Mouse (Mus musculus) megakaryocyte, embryonic 14.5 days (primary cell): ENCODE data around the gene Rnf43. TPM values are rescaled to one million over a fixed set of nuclear protein-coding genes. Genes with fewer than 3 reads are reported as not detected.
A peak's percentile ranks its signal among the peaks of the same experiment; 100 is the strongest.

ENCODE experiments used
- H3K27me3 ChIP-seq: replicated peaks from 2 replicates; pipeline ENCODE3; 2012; ENCODE audit warnings: inconsistent platforms
- H3K36me3 ChIP-seq: replicated peaks from 2 replicates; pipeline ENCODE3; 2012; ENCODE audit warnings: low read length, inconsistent platforms, mixed read lengths
- H3K4me1 ChIP-seq: 2 replicates; pipeline ENCODE4 v1.6.1; 2012; ENCODE audit warnings: inconsistent platforms
- H3K4me3 ChIP-seq: replicated peaks from 2 replicates; pipeline ENCODE3; 2012; ENCODE audit warnings: moderate library complexity, mild to moderate bottlenecking, inconsistent platforms
- H3K9me3 ChIP-seq: 2 replicates; pipeline ENCODE4 v1.6.1; 2012; ENCODE audit warnings: inconsistent platforms
- FLI1 ChIP-seq: IDR thresholded peaks from 2 replicates; pipeline ENCODE4 v1.6.1; 2012; ENCODE audit warnings: low read length, inconsistent platforms, mixed read lengths
- GATA1 ChIP-seq: IDR thresholded peaks from 3 replicates; pipeline ENCODE4 v1.6.1; 2012; ENCODE audit warnings: mixed read lengths, low read length, inconsistent platforms, borderline replicate concordance
- polyA plus RNA-seq: library from polyadenylated mRNA; stranded (reverse); fragments of >175 nt; gene quantifications from 2 replicates; pipeline ENCODE4 v1.2.3, GENCODE M21; 2012; ENCODE audit warnings: low replicate concordance; ENCODE audit not compliant: insufficient read depth

The Rnf43 gene
- polyA plus RNA-seq, 1 experiment = 1.0 TPM

DNA sequence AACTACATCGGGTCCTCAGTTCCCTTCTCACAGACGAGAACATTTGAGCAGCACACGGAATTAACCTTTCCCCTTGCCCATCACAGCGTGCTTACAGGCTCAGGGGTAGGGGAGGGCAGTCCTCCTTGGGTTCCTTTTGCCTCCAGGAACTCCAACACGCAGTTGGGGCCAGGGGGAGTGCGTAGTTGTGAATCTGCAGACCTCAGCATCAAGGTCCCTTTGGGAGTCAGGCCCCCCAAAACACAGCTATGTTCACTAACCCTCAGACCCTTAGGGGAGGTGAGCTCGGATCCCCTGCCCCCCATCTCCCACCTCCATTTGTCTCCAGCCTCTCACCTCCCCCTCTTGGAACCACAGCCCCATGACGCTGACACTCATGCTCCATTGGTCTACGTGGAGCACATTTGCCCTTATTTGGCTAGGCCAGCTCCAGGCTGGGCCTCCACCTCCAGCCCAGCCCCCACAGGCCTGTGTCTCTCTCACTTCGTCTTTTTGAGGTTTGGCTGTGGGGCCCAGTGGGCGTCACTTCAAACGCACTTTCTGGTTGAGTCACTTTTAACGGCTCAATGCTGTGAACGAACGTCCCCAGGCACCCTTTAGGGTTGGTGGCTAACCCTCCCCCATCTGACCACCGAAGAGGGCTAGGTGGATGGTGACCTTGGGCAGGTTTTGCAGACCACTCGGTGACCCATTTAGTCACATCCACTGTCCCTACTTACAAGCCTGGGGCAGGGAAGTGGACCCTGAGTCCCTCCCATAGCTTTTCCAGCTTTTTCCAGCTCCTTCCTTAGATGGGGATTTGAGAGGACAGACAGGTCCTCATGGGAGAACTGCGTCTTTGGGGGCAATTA, 86.9 kb downstream of the Rnf43 start:
- Histone ChIP-seq H3K27me3 (no peaks in the 10 kb centered on the region), H3K4me3 (peak overlapping the region; percentile 93), H3K36me3 (peaks cover 22% of the 10 kb centered on the region), H3K9me3 (no peaks in the 10 kb centered on the region), H3K4me1 (peaks cover 96% of the 10 kb centered on the region)
- TF ChIP-seq FLI1 (no peak), GATA1 (no peak)

DNA sequence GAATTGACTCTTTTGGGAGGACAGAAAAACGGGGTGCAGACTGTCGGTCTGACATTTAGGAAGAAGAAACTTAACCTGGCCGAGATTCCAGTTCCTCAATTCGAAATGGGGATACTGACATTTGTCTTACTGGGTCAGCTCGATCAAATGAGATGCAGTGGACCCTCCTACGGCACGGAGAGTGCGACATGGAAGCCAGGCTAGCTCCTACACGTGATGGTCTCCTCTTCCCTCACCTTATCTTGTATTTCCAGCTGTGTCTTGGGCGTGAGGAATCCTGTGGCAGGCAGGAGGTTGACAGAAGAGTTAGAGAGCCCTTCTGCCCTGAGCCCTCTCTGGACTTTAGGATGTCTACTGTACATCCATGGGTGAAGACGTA, 87.5 kb downstream of the Rnf43 start:
- peaks cover 96% of the 10 kb centered on the region for H3K4me1 ChIP-seq
- peaks cover 16% of the 10 kb centered on the region for H3K36me3 ChIP-seq
- peak overlapping the region; percentile 93 for H3K4me3 ChIP-seq
- no peaks in the 10 kb centered on the region for H3K9me3 ChIP-seq
- TF ChIP-seq FLI1 (no peak), GATA1 (peak; percentile 30; the same call in 1 of the 3 replicates)
- H3K27me3 ChIP-seq = no peaks in the 10 kb centered on the region

DNA sequence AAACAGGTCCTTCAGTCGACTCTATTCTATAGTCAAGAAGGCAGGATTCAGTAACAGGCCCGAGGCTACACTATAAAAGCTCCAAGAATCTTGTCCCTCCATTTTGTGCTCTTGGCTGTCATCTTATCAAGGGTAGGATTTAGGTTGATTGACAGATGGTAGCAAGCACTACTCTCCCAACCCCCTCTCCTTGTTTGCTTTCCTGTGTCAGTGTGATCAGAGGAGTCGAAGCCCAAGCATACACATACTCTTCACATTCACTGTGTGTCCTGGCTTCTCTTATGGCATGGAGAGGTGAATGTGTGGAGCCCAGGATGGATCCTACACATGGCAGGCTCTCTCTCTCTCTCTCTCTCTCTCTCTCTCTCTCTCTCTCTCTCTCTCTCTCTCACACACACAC, 88.0 kb downstream of the Rnf43 start:
- Histone ChIP-seq H3K36me3 (peaks cover 11% of the 10 kb centered on the region), H3K4me1 (peaks cover 95% of the 10 kb centered on the region), H3K4me3 (peak overlapping the region; percentile 93), H3K27me3 (no peaks in the 10 kb centered on the region), H3K9me3 (no peaks in the 10 kb centered on the region)
- TF ChIP-seq GATA1 = no peak
- TF ChIP-seq FLI1 = no peak

DNA sequence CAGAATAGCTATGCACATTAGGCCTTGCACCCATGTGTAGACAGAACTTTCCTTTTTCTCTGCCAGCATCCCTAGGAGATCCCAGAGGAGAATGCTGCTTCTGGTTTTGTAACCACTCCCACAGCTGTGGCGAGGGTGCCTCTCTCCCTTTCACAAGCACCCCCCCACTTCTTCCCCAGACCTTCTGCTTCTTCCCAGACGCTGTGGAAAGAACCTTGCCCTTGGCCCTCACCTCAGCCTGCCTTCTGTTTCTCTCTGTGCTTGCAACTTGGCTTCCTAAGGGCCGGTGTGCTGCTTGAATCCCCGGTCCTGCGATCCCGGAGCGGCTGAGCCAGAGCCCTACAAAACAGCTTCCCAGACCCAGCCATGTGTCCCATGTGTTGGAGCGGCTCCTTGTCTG, 88.5 kb downstream of the Rnf43 start:
- no peak for TF ChIP-seq GATA1
- no peak for TF ChIP-seq FLI1
- H3K4me1 ChIP-seq = peaks cover 91% of the 10 kb centered on the region
- peak overlapping the region; percentile 90 for H3K4me3 ChIP-seq
- no peaks in the 10 kb centered on the region for H3K9me3 ChIP-seq
- peaks cover 6% of the 10 kb centered on the region for H3K36me3 ChIP-seq
- H3K27me3 ChIP-seq = no peaks in the 10 kb centered on the region

DNA sequence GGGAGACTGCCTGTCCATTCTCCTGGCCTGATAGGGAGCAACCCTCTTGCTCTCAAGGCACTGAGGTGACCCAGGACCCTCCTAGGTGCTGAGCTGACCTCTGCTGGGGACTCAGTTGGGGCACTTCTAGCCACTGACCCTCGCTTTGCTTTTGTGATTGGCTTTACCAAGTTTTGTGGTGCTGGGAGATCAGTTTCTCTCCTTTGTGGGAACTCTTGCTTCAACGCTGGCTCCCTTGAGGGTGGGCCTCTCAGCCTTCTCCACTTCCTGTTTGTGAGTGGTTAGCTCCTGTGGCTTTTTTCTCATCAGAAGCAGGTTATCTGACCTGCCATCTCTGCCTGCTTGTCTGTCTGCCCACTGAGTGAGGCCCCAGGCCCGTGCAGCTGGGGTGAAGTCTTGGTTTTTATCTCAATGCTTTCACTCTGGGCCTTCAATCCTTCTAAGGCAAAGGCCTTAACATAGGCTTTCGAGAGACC, 89.0 kb downstream of the Rnf43 start:
- peak overlapping the region; percentile 90 for H3K4me3 ChIP-seq
- no peaks in the 10 kb centered on the region for H3K9me3 ChIP-seq
- H3K27me3 ChIP-seq = no peaks in the 10 kb centered on the region
- H3K36me3 ChIP-seq = peaks cover 9% of the 10 kb centered on the region
- TF ChIP-seq FLI1 (no peak), GATA1 (no peak; the same call in 2 of the 3 replicates)
- peaks cover 87% of the 10 kb centered on the region for H3K4me1 ChIP-seq

DNA sequence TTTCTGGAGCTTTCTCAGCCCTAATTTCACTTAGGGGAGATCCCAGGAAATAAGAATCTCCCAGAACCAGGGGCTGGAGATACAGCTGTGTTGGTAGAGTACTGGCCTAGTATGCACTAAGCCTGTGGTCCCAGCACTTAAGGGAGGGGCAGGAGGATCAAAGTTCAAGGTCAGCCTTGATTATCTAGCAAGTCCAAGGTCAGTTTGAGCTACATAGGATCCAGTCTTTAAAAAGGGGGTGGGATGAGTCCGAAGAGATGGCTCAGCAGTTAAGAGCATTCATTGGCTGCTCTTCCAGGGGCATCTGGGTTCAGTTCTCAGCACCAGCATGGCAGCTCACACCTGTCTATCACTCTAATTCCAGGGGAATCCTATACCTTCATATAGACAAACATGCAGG, 89.8 kb downstream of the Rnf43 start:
- TF ChIP-seq GATA1 = no peak
- no peak for TF ChIP-seq FLI1
- H3K36me3 ChIP-seq = peaks cover 13% of the 10 kb centered on the region
- H3K9me3 ChIP-seq = no peaks in the 10 kb centered on the region
- peak overlapping the region; percentile 90 for H3K4me3 ChIP-seq
- H3K27me3 ChIP-seq = no peaks in the 10 kb centered on the region
- peaks cover 81% of the 10 kb centered on the region for H3K4me1 ChIP-seq

DNA sequence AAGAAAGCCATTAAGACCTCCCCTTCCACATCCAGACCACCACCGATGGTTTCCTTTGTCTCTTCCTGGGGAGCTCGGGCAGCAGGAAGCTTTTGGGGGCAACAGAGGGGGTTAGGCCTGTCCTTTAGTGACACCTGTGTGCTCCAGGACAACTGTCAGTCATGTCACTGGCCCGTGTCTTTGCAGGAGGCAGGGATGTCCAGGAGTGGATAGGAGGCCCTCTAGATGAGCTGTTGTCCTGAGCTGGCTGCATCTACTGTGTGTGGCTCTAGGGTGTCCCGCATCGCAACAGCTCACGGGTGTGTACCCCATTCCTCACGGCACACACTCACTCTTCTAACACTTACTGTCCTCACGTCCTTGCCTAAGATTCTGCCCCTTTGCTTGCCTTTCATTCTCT, 90.7 kb downstream of the Rnf43 start:
- TF ChIP-seq GATA1 = no peak
- no peak for TF ChIP-seq FLI1
- H3K27me3 ChIP-seq = no peaks in the 10 kb centered on the region
- peaks cover 75% of the 10 kb centered on the region for H3K4me1 ChIP-seq
- peaks cover 20% of the 10 kb centered on the region for H3K36me3 ChIP-seq
- peak overlapping the region; percentile 67 for H3K4me3 ChIP-seq
- no peaks in the 10 kb centered on the region for H3K9me3 ChIP-seq

DNA sequence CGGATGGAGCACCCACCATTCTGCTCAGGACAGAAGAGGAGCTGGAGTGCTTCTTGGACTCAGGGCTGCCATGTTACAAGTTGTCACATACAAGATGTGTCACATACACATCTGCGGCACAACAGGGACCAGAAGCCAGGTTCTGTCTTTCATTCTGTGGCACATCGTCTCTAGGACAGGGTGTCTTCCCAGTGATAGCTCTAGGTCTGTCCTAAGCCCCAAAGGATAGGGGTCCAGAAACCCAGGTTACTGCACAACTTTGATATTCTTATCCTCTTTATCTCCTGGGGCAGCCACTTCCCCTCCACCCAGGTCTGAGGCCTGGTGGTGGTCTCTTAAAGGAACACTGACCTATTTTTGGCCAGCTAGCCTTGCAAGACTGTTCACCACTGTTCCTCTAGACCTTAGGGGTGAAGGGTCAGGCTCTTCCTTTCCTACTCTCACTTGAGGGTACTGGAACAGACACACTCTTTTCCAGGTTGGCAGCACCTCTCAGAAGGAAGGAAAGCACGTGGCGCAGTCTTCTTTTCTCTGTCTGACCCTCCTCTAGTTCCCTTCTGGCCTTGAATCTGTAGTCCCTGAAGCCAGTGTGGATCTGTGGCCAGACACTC, 91.5 kb downstream of the Rnf43 start:
- Histone ChIP-seq H3K9me3 (no peaks in the 10 kb centered on the region), H3K36me3 (peaks cover 24% of the 10 kb centered on the region), H3K4me1 (peaks cover 75% of the 10 kb centered on the region), H3K4me3 (peak overlapping the region; percentile 92), H3K27me3 (no peaks in the 10 kb centered on the region)
- TF ChIP-seq FLI1 (no peak), GATA1 (no peak)

DNA sequence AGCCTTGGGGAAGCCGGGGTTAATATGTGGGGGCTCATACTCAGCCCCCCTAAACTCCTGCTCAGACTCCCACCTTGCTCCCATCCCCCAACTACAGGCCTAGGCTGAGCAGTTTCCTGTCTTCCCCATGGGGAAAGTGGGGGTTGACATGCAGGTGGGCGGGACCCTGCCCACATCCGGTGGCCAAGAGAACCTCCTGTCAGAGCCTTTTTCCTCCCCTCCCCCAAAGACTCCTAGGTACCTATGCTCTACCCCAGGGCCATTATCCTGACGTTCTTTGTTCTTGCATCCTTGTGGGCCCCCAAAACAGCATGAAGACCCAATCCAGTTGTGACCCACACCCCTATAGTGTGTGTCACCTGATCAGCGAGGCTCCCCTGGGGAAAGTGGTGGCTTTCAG, 92.1 kb downstream of the Rnf43 start:
- TF ChIP-seq FLI1 (no peak; the same call in 1 of the 2 replicates), GATA1 (no peak)
- H3K4me1 ChIP-seq = peaks cover 75% of the 10 kb centered on the region
- H3K4me3 ChIP-seq = peak overlapping the region; percentile 92
- no peaks in the 10 kb centered on the region for H3K9me3 ChIP-seq
- peaks cover 24% of the 10 kb centered on the region for H3K36me3 ChIP-seq
- no peaks in the 10 kb centered on the region for H3K27me3 ChIP-seq
